Mouse (Mus musculus) macrophage (primary cell): ENCODE measurements at regions not wholly inside any gene's neighbourhood (a gene's known extent, or its start where the extent isn't known, plus 50 kb on each side); places are given as distances from the start of the nearest gene placed in this dataset.
A peak's percentile ranks its signal among the peaks of the same experiment; 100 is the strongest.

Experiments used
- H3K27ac ChIP-seq: fragments of 350-480 bp; formaldehyde crosslinking; 2 replicates; pipeline ENCODE4 v1.9.0; 2021
- H3K36me3 ChIP-seq: fragments of 350-480 bp; formaldehyde crosslinking; 2 replicates; pipeline ENCODE4 v1.9.0; 2021; ENCODE audit errors: inconsistent target
- H3K4me3 ChIP-seq: fragments of 350-480 bp; formaldehyde crosslinking; 2 replicates; pipeline ENCODE4 v1.9.0; 2021; ENCODE audit errors: inconsistent target
- H3K79me2 ChIP-seq: fragments of 350-480 bp; formaldehyde crosslinking; 2 replicates; pipeline ENCODE4 v1.9.0; 2021; ENCODE audit errors: inconsistent target
- WGBS: methylation state at CpG from one replicate; pipeline ENCODE4 v1.1.7; 2026; ENCODE audit warnings: inconsistent platforms; ENCODE audit not compliant: missing documents; 5-methylcytosine and 5-hydroxymethylcytosine counted together

DNA sequence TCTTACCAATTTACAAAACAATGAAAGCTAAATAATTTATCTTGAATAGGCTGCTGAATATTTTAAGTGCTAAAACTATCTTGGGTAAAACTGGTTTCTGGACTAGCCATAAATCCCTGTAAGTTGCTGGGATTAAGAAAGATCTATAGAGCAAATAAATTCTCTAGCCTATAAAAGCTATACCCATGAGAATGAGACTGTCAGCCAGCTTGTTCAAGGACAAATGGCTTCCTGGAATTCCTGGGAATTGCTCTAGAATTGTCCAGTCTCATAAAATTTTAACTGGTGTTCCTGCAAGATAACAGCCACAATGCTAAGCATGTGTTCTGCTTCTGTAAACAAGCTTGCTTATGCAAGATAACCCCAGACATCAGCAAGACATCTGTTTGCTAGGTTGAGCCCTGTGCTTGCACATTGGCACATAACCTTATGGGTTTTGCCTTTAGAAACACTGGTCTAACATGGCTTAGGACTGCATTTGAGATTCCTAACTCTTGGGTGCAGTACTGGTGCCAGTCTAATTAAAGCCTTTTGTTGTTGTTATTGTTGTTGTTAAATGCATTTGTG lies 180.2 kb upstream of the Syt10 start:
- Histone ChIP-seq H3K36me3 (no peaks in the 10 kb centered on the region), H3K79me2 (no peaks in the 10 kb centered on the region), H3K4me3 (no peak overlapping the region), H3K27ac (no peak overlapping the region)

GRCm38 (mm10) chr15:90023164-90023563 lies 181.5 kb upstream of the Syt10 start:
- WGBS = 75% methylated on average over 4 of the region's 4 CpGs
- Histone ChIP-seq H3K27ac (no peak overlapping the region), H3K79me2 (no peaks in the 10 kb centered on the region), H3K36me3 (no peaks in the 10 kb centered on the region), H3K4me3 (no peak overlapping the region)

DNA sequence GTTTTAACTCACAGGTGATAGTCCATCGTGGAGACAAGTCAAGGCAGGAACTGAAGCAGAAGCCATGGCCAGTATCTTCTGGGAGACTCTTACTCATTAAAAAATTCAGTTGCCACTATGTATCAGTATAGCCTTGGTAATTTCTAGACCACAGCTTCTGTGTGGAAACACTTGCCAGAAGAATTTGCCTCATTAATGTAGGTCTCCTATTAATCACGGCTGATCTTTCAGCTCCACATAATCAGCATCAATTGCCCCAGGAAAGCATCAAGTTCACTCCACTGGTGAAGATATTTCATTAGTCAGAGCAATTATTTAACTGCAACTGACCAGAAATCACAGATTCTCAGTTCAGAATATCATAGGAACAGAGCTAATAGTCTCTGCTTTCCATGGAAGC lies 189.8 kb upstream of the Alg10b start:
- Histone ChIP-seq H3K27ac (no peak overlapping the region), H3K79me2 (no peaks in the 10 kb centered on the region), H3K36me3 (no peaks in the 10 kb centered on the region), H3K4me3 (no peak overlapping the region)
- 88% methylated on average over 2 of the region's 2 CpGs for WGBS

DNA sequence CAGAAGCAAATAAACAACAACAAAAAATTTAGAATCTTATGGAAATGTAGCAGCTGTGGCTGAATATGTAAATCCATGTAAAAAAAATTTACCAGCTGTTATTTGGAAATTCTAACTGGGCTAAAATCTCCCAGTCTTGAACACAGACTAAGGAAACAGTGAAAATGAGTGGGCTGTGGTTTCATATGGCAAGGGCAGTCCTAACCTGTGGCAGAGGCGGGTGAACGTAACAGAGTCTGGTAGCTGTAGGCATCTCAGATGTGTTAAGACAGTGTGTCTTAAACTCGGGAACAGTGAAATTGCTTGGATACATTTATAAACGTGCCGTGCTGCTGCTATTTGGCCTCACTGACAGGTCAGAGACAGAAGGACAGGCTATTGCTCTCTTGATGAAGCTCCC lies 178.4 kb upstream of the Alg10b start:
- H3K4me3 ChIP-seq = no peak overlapping the region
- 86% methylated on average over 5 of the region's 5 CpGs for WGBS
- H3K36me3 ChIP-seq = no peaks in the 10 kb centered on the region
- H3K79me2 ChIP-seq = no peaks in the 10 kb centered on the region
- no peak overlapping the region for H3K27ac ChIP-seq

DNA sequence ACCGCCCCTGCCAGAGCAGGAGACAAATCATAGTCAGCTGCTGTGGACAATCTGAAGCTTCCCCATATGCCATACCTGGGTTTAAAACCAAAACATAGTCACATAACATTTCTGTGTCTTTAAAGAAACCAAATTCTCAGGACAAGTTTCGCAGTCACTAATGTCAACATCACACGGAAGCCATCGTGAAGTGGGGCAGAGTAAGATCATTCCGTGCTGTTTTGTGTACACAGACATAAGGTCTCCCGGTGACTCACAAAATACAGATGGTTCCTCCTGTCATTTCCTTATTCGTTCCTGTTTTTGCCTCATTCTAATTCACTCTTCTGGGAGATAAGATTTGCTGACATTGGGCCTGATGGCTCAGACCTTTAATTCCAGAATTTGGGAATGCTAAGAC lies 162.1 kb upstream of the Alg10b start:
- Histone ChIP-seq H3K27ac (no peak overlapping the region), H3K4me3 (no peak overlapping the region), H3K36me3 (no peaks in the 10 kb centered on the region), H3K79me2 (no peaks in the 10 kb centered on the region)
- 65% methylated on average over 7 of the region's 7 CpGs for WGBS

GRCm38 (mm10) chr15:90065768-90066167 lies 158.3 kb upstream of the Alg10b start:
- H3K79me2 ChIP-seq = no peaks in the 10 kb centered on the region
- H3K36me3 ChIP-seq = no peaks in the 10 kb centered on the region
- H3K27ac ChIP-seq = no peak overlapping the region
- WGBS = 66% methylated on average over 3 of the region's 3 CpGs
- H3K4me3 ChIP-seq = no peak overlapping the region

GRCm38 (mm10) chr15:90072078-90072477 lies 152.0 kb upstream of the Alg10b start:
- H3K79me2 ChIP-seq = no peaks in the 10 kb centered on the region
- 89% methylated on average over 6 of the region's 6 CpGs for WGBS
- H3K27ac ChIP-seq = no peak overlapping the region
- H3K4me3 ChIP-seq = no peak overlapping the region
- H3K36me3 ChIP-seq = no peaks in the 10 kb centered on the region

DNA sequence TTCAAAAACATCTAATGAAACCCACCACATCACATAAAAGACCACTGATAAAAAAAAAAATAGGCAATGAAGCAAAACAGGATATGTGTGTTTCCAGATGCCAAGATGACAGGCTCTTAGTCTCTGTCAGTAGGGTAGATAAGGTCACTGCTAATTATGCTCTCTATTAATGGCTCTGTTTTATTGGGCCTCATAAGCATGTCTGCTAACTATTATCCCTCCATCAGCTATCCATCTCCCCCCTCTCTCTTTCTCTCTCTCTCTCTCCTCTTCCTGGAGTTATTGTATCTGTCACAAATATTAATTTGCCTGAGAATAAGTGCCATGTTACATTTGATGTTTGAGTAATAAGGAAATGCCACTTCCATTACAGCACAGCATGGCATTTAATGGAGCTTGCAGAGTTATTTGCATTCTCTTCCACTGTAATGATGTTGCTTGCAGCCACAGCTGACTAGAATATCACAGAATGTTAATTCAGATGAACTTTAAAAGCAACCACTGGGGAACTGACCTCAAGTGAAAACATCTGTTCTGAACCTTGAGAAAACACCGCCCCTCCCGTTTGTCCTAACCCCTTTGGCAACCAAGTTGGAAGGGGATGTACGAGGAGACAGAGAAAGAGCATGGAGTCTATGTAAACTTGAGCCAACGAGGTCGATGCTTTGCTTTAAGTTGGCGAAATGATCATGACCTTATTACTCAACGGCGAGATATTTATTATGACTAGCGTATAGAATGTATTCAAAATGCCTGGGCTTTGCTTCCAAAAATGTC lies 141.7 kb upstream of the Alg10b start:
- Histone ChIP-seq H3K27ac (no peak overlapping the region), H3K36me3 (no peaks in the 10 kb centered on the region), H3K4me3 (no peak overlapping the region), H3K79me2 (no peaks in the 10 kb centered on the region)
- 91% methylated on average over 9 of the region's 9 CpGs for WGBS

DNA sequence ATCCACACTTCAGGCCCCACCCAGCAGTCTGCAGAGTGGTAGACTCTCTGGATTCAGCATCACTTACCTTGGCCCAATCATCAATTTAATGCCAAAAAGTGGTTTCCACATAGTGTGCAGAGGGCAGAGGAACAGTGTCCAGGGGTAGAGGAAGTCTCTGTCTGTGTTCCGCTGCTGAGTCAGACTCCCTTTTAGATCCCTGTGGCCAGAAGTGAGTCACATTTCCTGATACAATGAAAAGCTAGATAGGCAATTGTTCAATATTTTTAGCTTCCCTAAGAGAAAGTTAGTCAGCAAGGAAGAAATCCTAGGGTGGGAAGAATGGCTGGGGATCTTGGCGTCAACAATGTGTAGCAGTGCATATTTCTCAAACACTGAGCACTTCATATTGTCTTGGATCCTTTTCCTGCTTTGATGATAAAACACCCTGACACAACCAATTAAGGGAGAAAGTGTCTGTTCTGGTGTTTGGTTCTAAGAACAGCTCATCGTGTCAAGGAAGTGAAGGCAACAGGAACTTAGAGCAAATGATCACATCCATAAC lies 114.6 kb upstream of the Alg10b start:
- WGBS = 44% methylated on average over 3 of the region's 3 CpGs
- H3K27ac ChIP-seq = peak overlapping the region; percentile 71
- H3K36me3 ChIP-seq = no peaks in the 10 kb centered on the region
- H3K4me3 ChIP-seq = no peak overlapping the region
- no peaks in the 10 kb centered on the region for H3K79me2 ChIP-seq

DNA sequence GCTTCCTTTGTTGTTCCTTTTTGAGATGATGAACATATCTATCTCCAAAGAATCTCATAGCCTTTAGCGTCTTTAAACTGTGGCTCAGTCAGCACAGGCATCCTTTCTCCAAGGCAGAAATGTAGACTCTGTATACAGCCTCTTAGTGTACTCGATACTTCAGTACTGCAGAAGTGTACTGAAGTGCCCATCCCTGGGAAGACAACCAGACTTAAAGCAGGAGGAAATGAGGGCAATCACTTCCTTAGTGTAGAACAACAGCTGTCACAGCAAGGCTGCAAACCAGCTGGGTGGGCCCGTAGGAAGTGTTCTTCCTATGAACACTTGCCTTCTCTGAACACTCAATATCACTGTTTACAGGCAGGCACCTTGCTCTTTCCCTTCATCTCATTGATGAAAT lies 110.5 kb upstream of the Alg10b start:
- H3K4me3 ChIP-seq = no peak overlapping the region
- WGBS = 62% methylated on average over 3 of the region's 3 CpGs
- H3K27ac ChIP-seq = no peak overlapping the region
- no peaks in the 10 kb centered on the region for H3K79me2 ChIP-seq
- no peaks in the 10 kb centered on the region for H3K36me3 ChIP-seq

- 96% methylated on average over 3 of the region's 3 CpGs for WGBS
- Histone ChIP-seq H3K27ac (no peak overlapping the region), H3K79me2 (no peaks in the 10 kb centered on the region), H3K36me3 (no peaks in the 10 kb centered on the region), H3K4me3 (no peak overlapping the region)
These were observed 104.4 kb upstream of the Alg10b start for GRCm38 (mm10) chr15:90119747-90120146.

DNA sequence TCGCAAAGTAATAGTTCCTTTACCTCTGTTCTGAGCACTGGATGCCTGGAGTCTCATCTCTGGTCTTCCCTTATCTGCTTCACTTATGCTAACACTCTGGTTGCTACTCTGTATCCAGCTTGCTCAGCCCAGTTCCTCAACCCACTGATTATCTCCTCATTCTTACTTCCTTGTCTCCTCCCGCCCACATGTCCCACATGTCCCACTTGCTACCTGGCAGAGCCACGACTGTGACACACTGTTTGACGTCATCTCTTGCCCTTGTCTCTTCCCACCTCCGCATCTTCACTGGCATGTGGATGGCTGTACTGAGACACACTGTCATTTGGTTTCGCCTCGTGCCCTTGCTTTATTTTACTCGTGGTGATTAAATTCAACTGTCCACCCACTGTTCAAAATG lies 100.1 kb upstream of the Alg10b start:
- Histone ChIP-seq H3K27ac (no peak overlapping the region), H3K36me3 (no peaks in the 10 kb centered on the region), H3K4me3 (no peak overlapping the region), H3K79me2 (no peaks in the 10 kb centered on the region)
- WGBS = 85% methylated on average over 8 of the region's 8 CpGs

DNA sequence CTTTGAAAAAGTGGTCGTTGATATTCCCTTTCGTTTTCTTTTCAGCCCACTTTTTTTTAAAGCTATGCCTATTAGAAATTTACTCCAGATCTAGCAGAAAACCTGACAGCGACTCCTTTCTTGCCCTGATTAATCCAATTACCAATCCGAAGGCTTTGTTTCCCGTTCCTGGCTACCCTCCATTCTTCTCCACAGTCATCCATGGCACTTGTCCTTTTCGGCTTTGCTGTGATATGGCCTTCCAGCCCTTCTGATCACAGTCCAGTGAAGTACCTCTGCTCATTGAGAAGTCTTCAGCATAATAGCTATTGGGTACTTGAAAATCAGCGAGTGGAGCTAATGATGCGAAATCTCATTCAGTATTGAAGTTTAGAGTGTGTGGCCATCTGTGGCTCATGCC lies 99.0 kb upstream of the Alg10b start:
- H3K4me3 ChIP-seq = no peak overlapping the region
- no peaks in the 10 kb centered on the region for H3K36me3 ChIP-seq
- WGBS = 78% methylated on average over 8 of the region's 8 CpGs
- H3K27ac ChIP-seq = no peak overlapping the region
- H3K79me2 ChIP-seq = no peaks in the 10 kb centered on the region

- H3K4me3 ChIP-seq = no peak overlapping the region
- no peak overlapping the region for H3K27ac ChIP-seq
- 90% methylated on average over 5 of the region's 5 CpGs for WGBS
- H3K79me2 ChIP-seq = no peaks in the 10 kb centered on the region
- H3K36me3 ChIP-seq = no peaks in the 10 kb centered on the region
These were observed 92.3 kb upstream of the Alg10b start for GRCm38 (mm10) chr15:90131777-90132176.

DNA sequence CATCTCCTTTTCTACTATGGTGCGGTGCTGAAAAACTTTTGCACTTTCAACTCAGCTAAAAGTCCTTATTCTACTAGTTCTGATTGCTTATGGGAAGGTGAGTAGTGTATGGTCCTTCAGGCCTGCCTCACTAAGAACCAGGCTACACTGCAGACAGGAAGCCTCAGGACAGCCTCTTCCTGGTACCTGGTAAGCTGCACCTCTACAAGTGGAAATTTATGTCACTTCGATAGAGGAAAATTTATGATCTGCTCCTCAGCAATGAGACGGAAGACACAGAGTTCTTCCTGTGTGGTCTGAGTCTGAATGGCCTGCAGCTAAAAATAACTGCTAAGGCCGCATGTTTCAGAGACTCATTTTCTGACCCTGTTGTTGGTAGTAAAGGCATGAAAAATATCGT lies 83.1 kb upstream of the Alg10b start:
- Histone ChIP-seq H3K79me2 (no peaks in the 10 kb centered on the region), H3K36me3 (no peaks in the 10 kb centered on the region), H3K4me3 (no peak overlapping the region), H3K27ac (no peak overlapping the region)
- WGBS = 19% methylated on average over 5 of the region's 5 CpGs

DNA sequence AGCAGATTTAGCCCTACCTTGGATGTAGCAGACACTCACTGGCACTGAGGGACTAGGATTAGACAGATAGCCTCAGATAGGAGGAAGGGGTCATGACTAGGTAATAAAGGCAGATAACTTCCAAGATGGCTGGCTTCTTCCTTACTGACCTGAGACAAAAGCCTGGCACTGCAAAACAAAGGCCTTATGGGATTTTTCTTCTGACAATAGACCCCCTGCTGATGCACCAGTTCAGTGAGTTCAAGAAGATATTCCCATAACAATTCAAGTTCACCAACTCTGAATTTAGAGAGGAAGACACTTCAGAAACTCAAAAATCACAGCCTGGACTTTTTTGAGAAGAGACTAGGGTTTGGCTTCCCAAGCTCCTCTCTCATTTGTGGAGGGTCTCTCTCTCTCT lies 75.4 kb upstream of the Alg10b start:
- Histone ChIP-seq H3K79me2 (no peaks in the 10 kb centered on the region), H3K36me3 (no peaks in the 10 kb centered on the region), H3K4me3 (no peak overlapping the region), H3K27ac (no peak overlapping the region)
